Mouse (Mus musculus) ES-E14 (cell line): ENCODE measurements around the gene Cd6. TPM values are rescaled to one million over a fixed set of nuclear protein-coding genes. Genes with fewer than 3 reads are reported as not detected.

Source experiments
- DNase-seq: peaks from one replicate; pipeline ENCODE4 v3.0.0-alpha.2; 2013; ENCODE audit warnings: low read depth, low spot score
- H3K27ac ChIP-seq: 2 replicates; pipeline ENCODE4 v1.5.1; 2012; ENCODE audit warnings: low read depth, mild to moderate bottlenecking, low read length, moderate library complexity, mixed read lengths; ENCODE audit not compliant: poor library complexity, insufficient read depth, severe bottlenecking
- H3K36me3 ChIP-seq: 2 replicates; pipeline ENCODE4 v1.6.1; 2012; ENCODE audit warnings: mild to moderate bottlenecking, low read length, moderate library complexity, mixed read lengths; ENCODE audit not compliant: control insufficient read depth, poor library complexity, insufficient read depth, severe bottlenecking
- H3K4me1 ChIP-seq, 2 experiments: fragments of 150-350 bp in 1 of 2; sonication (generic) in 1 of 2; 2 replicates each; pipeline ENCODE4 v1.6.1; 2012; ENCODE audit warnings: low read length in 2 of 2, mild to moderate bottlenecking in 1 of 2, mixed read lengths in 1 of 2; ENCODE audit not compliant: control insufficient read depth in 2 of 2, insufficient read depth in 2 of 2, poor library complexity in 1 of 2
- H3K4me3 ChIP-seq, 2 experiments: fragments of 150-350 bp in 1 of 2; sonication (generic) in 1 of 2; 2 replicates each; pipeline ENCODE4 v1.5.1; 2012; ENCODE audit warnings: low read length in 2 of 2, low read depth in 1 of 2, mild to moderate bottlenecking in 1 of 2, mixed read lengths in 1 of 2; ENCODE audit not compliant: insufficient read depth in 1 of 2, poor library complexity in 1 of 2, severe bottlenecking in 1 of 2
- H3K9ac ChIP-seq: 2 replicates; pipeline ENCODE4 v1.6.1; 2012; ENCODE audit warnings: low read depth, mild to moderate bottlenecking, low read length, mixed read lengths; ENCODE audit not compliant: poor library complexity, insufficient read depth, severe bottlenecking
- H3K9me3 ChIP-seq: fragments of 150-350 bp; sonication (generic); 2 replicates; pipeline ENCODE4 v1.6.1; 2012; ENCODE audit warnings: low read depth, mild to moderate bottlenecking, low read length; ENCODE audit not compliant: control insufficient read depth, insufficient read depth
- CHD2 ChIP-seq: IDR thresholded peaks from 2 replicates; pipeline ENCODE4 v1.6.1; 2014; ENCODE audit warnings: mild to moderate bottlenecking, low read depth, low read length, inconsistent platforms
- HCFC1 ChIP-seq: IDR thresholded peaks from 2 replicates; pipeline ENCODE4 v1.6.1; 2012; ENCODE audit warnings: low read length, inconsistent platforms, borderline replicate concordance; ENCODE audit not compliant: insufficient read depth
- MAFK ChIP-seq: IDR thresholded peaks from 2 replicates; pipeline ENCODE4 v1.6.1; 2014; ENCODE audit warnings: mild to moderate bottlenecking, low read depth, low read length, inconsistent platforms; ENCODE audit not compliant: insufficient read depth
- ZC3H11A ChIP-seq: IDR thresholded peaks from 2 replicates; pipeline ENCODE4 v1.6.1; 2012; ENCODE audit warnings: low read depth, mild to moderate bottlenecking, inconsistent platforms, low read length, borderline replicate concordance
- ZNF384 ChIP-seq: IDR thresholded peaks from 2 replicates; pipeline ENCODE4 v1.6.1; 2012; ENCODE audit warnings: low read depth, low read length, inconsistent platforms
- in situ Hi-C, 2 experiments: fragments of 600-800 bp; cut with MboI; formaldehyde crosslinking; loops; one replicate each; pipeline ENCODE4 v1.15.1; 2025; ENCODE audit warnings: low sequenced_read_pairs in 2 of 2, inconsistent platforms in 1 of 2; ENCODE audit not compliant: unreplicated experiment in 2 of 2
- total RNA-seq: library from RNA; depleted of rRNA; stranded (reverse); fragments of 300-350 nt; gene quantifications from 2 replicates; pipeline ENCODE4 v1.2.3, GENCODE M21; 2012

Cd6 gene
- total RNA-seq, 1 experiment, result 3.4 TPM

- peak within 1 kb of the TSS; percentile 85 for H3K9ac ChIP-seq
- H3K36me3 ChIP-seq, result peaks cover 22% of the 10 kb centered on the region; the same call in 1 of the 2 replicates
- H3K4me1 ChIP-seq, result peaks cover 4 to 9% of the 10 kb centered on the region in 2 experiments; a peak in 2 of 4 replicates
- TF ChIP-seq MAFK (no peak), CHD2 (no peak), ZC3H11A (no peak), ZNF384 (no peak), HCFC1 (no peak)
- DNase-seq, result no peak
- H3K9me3 ChIP-seq, result no peaks in the 10 kb centered on the region
- no peak within 1 kb of the TSS for H3K27ac ChIP-seq
- in situ Hi-C loops, result no loop called here
- peak within 1 kb of the TSS; percentile 82 to 84 for H3K4me3 ChIP-seq
Observed at GRCm38 (mm10) chr19:10869886-10870527, 40.1 kb upstream of the Cd6 start, which contains the start of gene Tmem132a. TSS of gene Tmem132a (minus strand) at chr19:10869940.

- H3K36me3 ChIP-seq, result peaks cover 22% of the 10 kb centered on the region; the same call in 1 of the 2 replicates
- H3K27ac ChIP-seq, result no peak overlapping the region
- no peaks in the 10 kb centered on the region for H3K9me3 ChIP-seq
- no peak for TF ChIP-seq CHD2
- TF ChIP-seq HCFC1, result no peak
- TF ChIP-seq ZNF384, result no peak
- no peak for TF ChIP-seq MAFK
- no peak for TF ChIP-seq ZC3H11A
- DNase-seq, result peak; percentile 52
- H3K4me1 ChIP-seq, result peaks cover 4 to 9% of the 10 kb centered on the region in 2 experiments; a peak in 2 of 4 replicates
- H3K9ac ChIP-seq, result peak overlapping the region; percentile 85
- peak overlapping the region; percentile 82 to 84 for H3K4me3 ChIP-seq
- in situ Hi-C loops, result no loop called here
Observed at GRCm38 (mm10) chr19:10869241-10869885, 39.5 kb upstream of the Cd6 start.

GRCm38 (mm10) chr19:10868623-10869141 lies 38.8 kb upstream of the Cd6 start:
- Histone ChIP-seq H3K36me3 (peaks cover 18% of the 10 kb centered on the region; the same call in 1 of the 2 replicates), H3K9me3 (no peaks in the 10 kb centered on the region), H3K27ac (no peak overlapping the region), H3K9ac (peak overlapping the region; percentile 85), H3K4me3 (peak overlapping the region; percentile 82 to 84), H3K4me1 (peaks cover 4 to 9% of the 10 kb centered on the region in 2 experiments; a peak in 2 of 4 replicates)
- DNase-seq, result no peak
- no peak for TF ChIP-seq ZC3H11A
- no peak for TF ChIP-seq ZNF384
- TF ChIP-seq HCFC1, result no peak
- no peak for TF ChIP-seq MAFK
- no peak for TF ChIP-seq CHD2
- in situ Hi-C loops, result no loop called here

DNA sequence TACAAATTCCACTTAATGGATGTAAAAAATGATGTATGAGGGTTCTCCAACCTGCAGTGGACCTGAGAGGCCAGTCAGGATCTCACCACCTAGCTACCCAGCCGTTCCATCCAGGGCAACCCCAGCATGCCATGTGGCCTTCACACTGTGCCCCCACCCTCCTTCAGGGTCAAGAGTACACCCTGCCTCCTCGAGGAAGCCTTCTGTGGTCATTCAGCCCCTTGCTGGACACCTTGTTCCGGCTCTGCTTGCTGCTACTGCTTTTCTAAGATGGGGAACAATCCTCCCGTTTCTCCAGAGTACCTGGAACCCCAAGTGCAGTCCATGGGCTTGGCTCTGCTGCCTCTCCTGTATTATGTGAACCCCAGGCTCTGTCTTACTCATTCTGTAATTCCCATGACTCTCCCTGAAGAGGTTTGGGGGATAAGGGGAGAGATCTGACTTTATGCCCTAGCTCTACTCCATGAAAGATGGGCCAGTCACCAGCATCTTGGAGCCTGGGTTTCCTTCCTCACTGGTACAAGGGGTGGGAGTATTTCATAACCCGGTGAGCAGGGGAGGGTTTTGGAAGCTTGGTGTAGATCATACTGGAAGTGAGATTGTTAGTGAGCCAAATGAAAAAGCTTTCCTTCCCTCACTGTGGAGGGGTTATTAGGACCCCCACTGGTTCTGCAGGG lies 38.2 kb upstream of the Cd6 start:
- 0 out of 2 replicates have a peak overlapping the region, but pooled peaks have one; percentile 85 for H3K9ac ChIP-seq
- no peak for DNase-seq
- no peak overlapping the region for H3K27ac ChIP-seq
- in situ Hi-C loops, result no loop called here
- H3K4me1 ChIP-seq, result peaks cover 4 to 9% of the 10 kb centered on the region in 2 experiments; a peak in 2 of 4 replicates
- H3K36me3 ChIP-seq, result peaks cover 18% of the 10 kb centered on the region; the same call in 1 of the 2 replicates
- TF ChIP-seq CHD2, result no peak
- TF ChIP-seq MAFK, result no peak
- no peak for TF ChIP-seq HCFC1
- no peak for TF ChIP-seq ZC3H11A
- TF ChIP-seq ZNF384, result no peak
- peak overlapping the region; percentile 82 to 84; a peak in 3 of 4 replicates for H3K4me3 ChIP-seq
- H3K9me3 ChIP-seq, result no peaks in the 10 kb centered on the region
